Mouse (Mus musculus): ENCODE measurements around the gene Grin2c. TPM values are rescaled to one million over a fixed set of nuclear protein-coding genes. Genes with fewer than 3 reads are reported as not detected.

Gene Grin2c
- polyA plus RNA-seq, 1 experiment from 2014 or later: 0.14 TPM

DNA sequence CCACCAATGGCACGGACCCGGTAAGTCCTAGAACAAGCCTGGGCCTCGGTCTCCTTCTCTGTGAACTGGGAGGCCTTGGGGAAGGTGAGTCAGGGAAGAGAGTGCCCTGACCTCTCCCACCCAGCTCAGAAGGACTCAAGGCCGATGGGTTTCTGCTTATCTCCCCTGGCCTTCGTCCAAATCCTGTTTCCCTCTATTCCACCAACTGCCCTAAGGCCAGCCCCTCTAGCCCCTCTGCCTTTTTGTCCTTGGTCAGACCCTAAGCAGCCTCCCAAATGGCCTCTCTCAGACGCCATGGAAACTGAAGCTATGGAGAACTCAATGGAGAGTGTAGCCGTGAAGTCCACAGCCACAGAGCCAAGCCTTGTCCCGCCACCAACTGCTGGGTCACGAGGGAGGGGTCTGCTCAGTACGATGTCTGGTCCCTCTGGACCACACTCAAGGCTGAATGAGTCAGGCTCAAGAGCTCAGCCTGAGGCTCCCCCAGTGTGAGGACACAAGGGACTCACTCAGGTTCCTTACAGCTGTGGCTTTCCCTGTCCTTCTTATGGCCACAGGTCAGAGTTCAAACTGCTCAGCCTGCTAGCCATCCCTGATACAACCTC is 6.0 kb upstream of the Grin2c start:
- H3K9ac ChIP-seq (ENCODE audit: low read length): no peak overlapping the region
- no peak for ATAC-seq
- no peak overlapping the region for H3K4me3 ChIP-seq (ENCODE audit: low read depth, low read length)
- peaks cover 5% of the 10 kb centered on the region; the same call in 1 of the 2 replicates for H3K4me1 ChIP-seq (ENCODE audit: control insufficient read depth, insufficient read depth, low read length)
- WGBS: 72% methylated on average over 10 of the region's 10 CpGs
- H3K27me3 ChIP-seq (replicated peaks; ENCODE audit: control insufficient read depth, insufficient read depth, low read length): peaks cover 8% of the 10 kb centered on the region
- no peaks in the 10 kb centered on the region for H3K9me3 ChIP-seq (replicated peaks; ENCODE audit: control insufficient read depth, low read length)
- H3K27ac ChIP-seq (ENCODE audit: low read depth, low read length): no peak overlapping the region
- no peak for DNase-seq (ENCODE audit: low spot score)
- no peak overlapping the region for H3K4me2 ChIP-seq (ENCODE audit: low read length)
- H3K36me3 ChIP-seq (ENCODE audit: control insufficient read depth, insufficient read depth, low read length): peaks cover 15% of the 10 kb centered on the region; the same call in 1 of the 2 replicates

DNA sequence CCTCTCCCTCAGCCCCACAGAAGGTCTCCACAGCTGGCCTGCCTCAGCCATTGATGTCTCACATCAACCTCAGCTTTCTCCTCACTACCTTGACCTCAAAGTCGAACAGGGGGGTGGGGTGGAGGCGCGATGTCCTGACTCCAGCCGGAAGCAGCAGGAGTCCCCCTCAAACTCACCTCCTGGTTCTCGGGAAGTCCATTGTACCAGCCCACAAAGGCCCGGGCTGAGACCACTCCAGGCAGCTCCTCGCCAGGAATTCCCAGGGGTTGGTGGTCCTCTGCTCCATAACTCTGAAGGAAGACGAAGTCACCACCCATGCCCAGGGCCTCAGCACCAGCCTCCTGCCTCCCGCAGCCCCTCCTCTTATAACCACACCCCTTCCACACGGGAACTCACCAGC is 4.4 kb upstream of the Grin2c start:
- 61% methylated on average over 10 of the region's 10 CpGs for WGBS
- H3K4me2 ChIP-seq (ENCODE audit: low read length): no peak overlapping the region
- ATAC-seq (no peak), DNase-seq (ENCODE audit: low spot score) (no peak)
- H3K27me3 ChIP-seq (replicated peaks; ENCODE audit: control insufficient read depth, insufficient read depth, low read length): peaks cover 23% of the 10 kb centered on the region
- H3K9me3 ChIP-seq (replicated peaks; ENCODE audit: control insufficient read depth, low read length): no peaks in the 10 kb centered on the region
- no peak overlapping the region for H3K9ac ChIP-seq (ENCODE audit: low read length)
- H3K4me3 ChIP-seq (ENCODE audit: low read depth, low read length): no peak overlapping the region
- H3K36me3 ChIP-seq (ENCODE audit: control insufficient read depth, insufficient read depth, low read length): peaks cover 17% of the 10 kb centered on the region; the same call in 1 of the 2 replicates
- H3K4me1 ChIP-seq (ENCODE audit: control insufficient read depth, insufficient read depth, low read length): peaks cover 9% of the 10 kb centered on the region; the same call in 1 of the 2 replicates
- no peak overlapping the region for H3K27ac ChIP-seq (ENCODE audit: low read depth, low read length)

DNA sequence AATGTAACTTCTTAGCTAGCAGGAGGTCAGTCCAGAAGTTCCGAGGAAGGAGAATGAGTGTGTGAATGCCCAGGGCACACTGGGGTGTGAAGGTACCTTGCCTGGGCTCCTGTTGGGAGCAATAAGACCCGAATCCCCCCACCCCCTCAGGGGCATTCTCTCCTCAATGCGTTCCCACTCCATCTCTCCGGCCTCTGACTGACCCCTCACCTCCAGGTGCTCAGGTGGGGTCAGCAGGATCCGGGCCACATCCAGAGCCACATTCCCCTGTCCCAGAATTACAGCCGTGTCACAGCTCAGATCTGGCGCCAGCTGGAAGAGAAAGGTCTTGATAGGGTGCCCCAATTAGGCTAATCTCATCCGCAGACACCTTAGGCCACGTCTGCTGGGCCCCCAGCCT is 4.0 kb upstream of the Grin2c start:
- H3K4me1 ChIP-seq (ENCODE audit: control insufficient read depth, insufficient read depth, low read length): peaks cover 8% of the 10 kb centered on the region; the same call in 1 of the 2 replicates
- peaks cover 27% of the 10 kb centered on the region for H3K27me3 ChIP-seq (replicated peaks; ENCODE audit: control insufficient read depth, insufficient read depth, low read length)
- H3K4me3 ChIP-seq (ENCODE audit: low read depth, low read length): no peak overlapping the region
- no peak overlapping the region for H3K27ac ChIP-seq (ENCODE audit: low read depth, low read length)
- H3K9ac ChIP-seq (ENCODE audit: low read length): no peak overlapping the region
- WGBS: 82% methylated on average over 9 of the region's 9 CpGs
- H3K4me2 ChIP-seq (ENCODE audit: low read length): no peak overlapping the region
- DNase-seq (ENCODE audit: low spot score) (no peak), ATAC-seq (no peak)
- H3K9me3 ChIP-seq (replicated peaks; ENCODE audit: control insufficient read depth, low read length): no peaks in the 10 kb centered on the region
- peaks cover 17% of the 10 kb centered on the region; the same call in 1 of the 2 replicates for H3K36me3 ChIP-seq (ENCODE audit: control insufficient read depth, insufficient read depth, low read length)

DNA sequence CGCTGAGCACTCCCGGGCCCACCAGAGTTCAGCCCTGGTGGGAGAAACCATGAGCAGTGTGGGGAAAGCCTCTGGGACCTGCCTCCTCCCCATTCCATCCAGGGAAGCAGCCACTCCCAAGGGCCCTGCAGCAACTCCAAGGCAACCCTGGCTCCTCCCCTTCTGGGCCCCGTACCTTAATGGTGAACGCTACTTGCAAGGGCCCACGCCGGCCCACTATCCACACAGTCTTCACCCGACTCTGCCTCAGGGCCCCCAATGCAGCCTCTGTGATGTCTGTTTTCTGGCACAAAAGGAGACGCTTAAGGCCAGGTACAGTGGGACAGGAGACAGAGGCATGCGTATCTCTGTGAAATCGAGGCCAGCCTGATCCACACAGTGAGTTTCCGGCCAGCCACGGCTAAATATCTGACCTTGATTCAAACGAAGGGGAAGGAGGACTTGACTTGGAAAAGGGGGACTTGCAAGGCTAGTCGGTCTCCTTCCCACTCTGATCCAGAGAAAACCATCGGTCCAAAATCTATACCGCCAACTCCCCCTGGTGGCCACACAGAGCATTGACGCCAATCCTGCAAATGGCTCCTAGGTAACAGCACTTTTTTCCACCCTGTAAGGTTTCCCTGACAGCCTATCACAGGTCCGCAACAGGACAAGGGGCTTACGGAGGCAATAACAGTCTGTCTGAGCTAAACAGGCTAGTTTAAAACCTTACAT is 3.3 kb upstream of the Grin2c start:
- ATAC-seq (peak; percentile 38), DNase-seq (ENCODE audit: low spot score) (peak; percentile 88)
- Histone ChIP-seq H3K9me3 (replicated peaks; ENCODE audit: control insufficient read depth, low read length) (no peaks in the 10 kb centered on the region), H3K4me3 (ENCODE audit: low read depth, low read length) (no peak overlapping the region), H3K4me2 (ENCODE audit: low read length) (no peak overlapping the region), H3K27ac (ENCODE audit: low read depth, low read length) (no peak overlapping the region), H3K4me1 (ENCODE audit: control insufficient read depth, insufficient read depth, low read length) (peaks cover 4% of the 10 kb centered on the region; the same call in 1 of the 2 replicates), H3K27me3 (replicated peaks; ENCODE audit: control insufficient read depth, insufficient read depth, low read length) (peaks cover 35% of the 10 kb centered on the region), H3K9ac (ENCODE audit: low read length) (no peak overlapping the region), H3K36me3 (ENCODE audit: control insufficient read depth, insufficient read depth, low read length) (peaks cover 17% of the 10 kb centered on the region; the same call in 1 of the 2 replicates)
- WGBS: 32% methylated on average over 18 of the region's 19 CpGs

DNA sequence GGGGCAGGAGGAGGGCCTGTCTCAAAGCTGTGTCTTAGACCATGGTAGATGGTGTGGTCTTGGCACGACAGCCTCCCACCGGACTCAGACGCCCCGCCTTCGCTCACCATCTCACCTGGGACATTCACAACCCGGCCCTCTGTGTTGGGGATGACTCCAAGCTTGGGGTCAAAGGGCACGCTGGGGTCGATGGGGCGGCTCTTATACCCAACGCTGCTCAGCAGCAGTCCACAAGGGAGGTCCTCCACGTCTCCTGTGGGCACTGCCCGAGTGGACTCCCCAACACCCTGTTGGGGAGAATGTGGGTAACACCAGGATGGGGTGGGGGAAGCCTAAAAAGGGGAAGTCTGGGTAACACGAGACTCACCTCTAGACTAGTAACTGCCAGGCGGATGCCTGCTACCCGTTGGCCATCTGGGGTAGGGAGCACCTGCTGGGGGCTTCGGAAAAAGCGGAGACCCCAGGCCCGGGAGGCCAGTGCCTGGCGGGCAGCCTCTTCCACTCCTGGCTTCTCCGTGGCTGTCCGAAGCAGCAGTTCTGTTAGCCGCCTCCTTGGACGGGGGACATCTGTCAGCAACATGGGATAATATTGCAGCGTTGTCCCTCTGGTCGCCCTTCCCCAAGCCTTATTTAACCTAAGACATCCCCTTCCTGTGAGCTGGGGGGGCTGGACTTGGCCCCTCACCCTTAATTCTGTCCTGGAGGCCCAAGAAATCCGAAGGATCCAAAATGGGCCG is 2.5 kb upstream of the Grin2c start:
- H3K4me3 ChIP-seq (ENCODE audit: low read depth, low read length): no peak overlapping the region
- DNase-seq (ENCODE audit: low spot score) (no peak), ATAC-seq (no peak)
- H3K27me3 ChIP-seq (replicated peaks; ENCODE audit: control insufficient read depth, insufficient read depth, low read length): peaks cover 43% of the 10 kb centered on the region
- H3K27ac ChIP-seq (ENCODE audit: low read depth, low read length): no peak overlapping the region
- H3K9ac ChIP-seq (ENCODE audit: low read length): no peak overlapping the region
- H3K4me1 ChIP-seq (ENCODE audit: control insufficient read depth, insufficient read depth, low read length): peaks cover 4% of the 10 kb centered on the region; the same call in 1 of the 2 replicates
- peaks cover 17% of the 10 kb centered on the region; the same call in 1 of the 2 replicates for H3K36me3 ChIP-seq (ENCODE audit: control insufficient read depth, insufficient read depth, low read length)
- H3K4me2 ChIP-seq (ENCODE audit: low read length): no peak overlapping the region
- H3K9me3 ChIP-seq (replicated peaks; ENCODE audit: control insufficient read depth, low read length): no peaks in the 10 kb centered on the region
- WGBS: 92% methylated on average over 27 of the region's 27 CpGs

DNA sequence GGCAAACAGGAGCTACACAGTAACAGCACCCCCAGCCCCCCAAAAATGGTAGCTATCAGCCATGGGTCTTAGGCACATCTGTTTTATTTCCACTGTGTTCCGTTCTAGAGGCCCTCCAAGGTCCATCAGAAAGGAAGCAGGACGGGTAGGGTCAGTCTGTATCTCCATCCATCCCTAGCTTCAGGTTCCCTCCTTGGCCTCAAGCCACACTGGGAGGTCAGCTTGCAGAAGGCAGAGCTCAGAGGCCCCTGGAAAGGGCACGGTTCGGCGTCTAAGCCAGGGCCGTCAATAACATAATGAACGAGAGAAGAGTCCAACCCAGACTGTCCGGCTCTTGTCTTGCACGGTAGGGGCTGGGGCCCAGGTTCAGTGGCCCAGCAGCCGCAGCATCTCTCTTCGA is 915 bp upstream of the Grin2c start:
- ATAC-seq: no peak
- H3K4me2 ChIP-seq (ENCODE audit: low read length): no peak overlapping the region
- 80% methylated on average over 11 of the region's 11 CpGs for WGBS
- H3K27ac ChIP-seq (ENCODE audit: low read depth, low read length): no peak overlapping the region
- peaks cover 48% of the 10 kb centered on the region for H3K27me3 ChIP-seq (replicated peaks; ENCODE audit: control insufficient read depth, insufficient read depth, low read length)
- H3K9me3 ChIP-seq (replicated peaks; ENCODE audit: control insufficient read depth, low read length): no peaks in the 10 kb centered on the region
- H3K36me3 ChIP-seq (ENCODE audit: control insufficient read depth, insufficient read depth, low read length): peaks cover 17% of the 10 kb centered on the region; the same call in 1 of the 2 replicates
- no peak overlapping the region for H3K9ac ChIP-seq (ENCODE audit: low read length)
- no peak for DNase-seq (ENCODE audit: low spot score)
- H3K4me3 ChIP-seq (ENCODE audit: low read depth, low read length): no peak overlapping the region
- peaks cover 4% of the 10 kb centered on the region; the same call in 1 of the 2 replicates for H3K4me1 ChIP-seq (ENCODE audit: control insufficient read depth, insufficient read depth, low read length)

DNA sequence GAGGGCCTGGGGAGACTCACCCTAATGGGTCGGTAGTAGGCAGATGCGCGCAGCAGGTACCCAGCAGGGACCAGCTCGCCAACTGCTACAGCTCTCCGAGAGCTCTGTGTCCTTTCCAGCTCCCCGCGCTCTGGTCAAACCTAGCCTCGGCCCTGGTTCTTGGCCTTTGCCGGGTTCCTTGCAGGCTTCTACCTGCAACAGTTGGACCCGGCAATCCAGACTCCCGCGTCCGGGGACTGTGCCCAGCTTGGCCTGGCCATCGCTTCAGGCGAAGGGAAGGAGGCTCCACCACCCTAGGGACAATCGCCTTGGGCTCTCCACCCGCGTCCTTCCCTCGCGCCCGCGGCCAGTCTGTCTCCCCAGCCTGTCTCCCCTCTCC is 654 bp downstream of the Grin2c start:
- Histone ChIP-seq H3K27me3 (replicated peaks; ENCODE audit: control insufficient read depth, insufficient read depth, low read length) (peaks cover 54% of the 10 kb centered on the region), H3K4me3 (ENCODE audit: low read depth, low read length) (peak overlapping the region; percentile 24), H3K27ac (ENCODE audit: low read depth, low read length) (no peak overlapping the region), H3K4me2 (ENCODE audit: low read length) (peak overlapping the region; percentile 48), H3K36me3 (ENCODE audit: control insufficient read depth, insufficient read depth, low read length) (peaks cover 14% of the 10 kb centered on the region; the same call in 1 of the 2 replicates), H3K9me3 (replicated peaks; ENCODE audit: control insufficient read depth, low read length) (no peaks in the 10 kb centered on the region), H3K4me1 (ENCODE audit: control insufficient read depth, insufficient read depth, low read length) (peaks cover 4% of the 10 kb centered on the region; the same call in 1 of the 2 replicates), H3K9ac (ENCODE audit: low read length) (no peak overlapping the region)
- ATAC-seq: no peak
- DNase-seq (ENCODE audit: low spot score): no peak
- WGBS: 2% methylated on average over 20 of the region's 22 CpGs

DNA sequence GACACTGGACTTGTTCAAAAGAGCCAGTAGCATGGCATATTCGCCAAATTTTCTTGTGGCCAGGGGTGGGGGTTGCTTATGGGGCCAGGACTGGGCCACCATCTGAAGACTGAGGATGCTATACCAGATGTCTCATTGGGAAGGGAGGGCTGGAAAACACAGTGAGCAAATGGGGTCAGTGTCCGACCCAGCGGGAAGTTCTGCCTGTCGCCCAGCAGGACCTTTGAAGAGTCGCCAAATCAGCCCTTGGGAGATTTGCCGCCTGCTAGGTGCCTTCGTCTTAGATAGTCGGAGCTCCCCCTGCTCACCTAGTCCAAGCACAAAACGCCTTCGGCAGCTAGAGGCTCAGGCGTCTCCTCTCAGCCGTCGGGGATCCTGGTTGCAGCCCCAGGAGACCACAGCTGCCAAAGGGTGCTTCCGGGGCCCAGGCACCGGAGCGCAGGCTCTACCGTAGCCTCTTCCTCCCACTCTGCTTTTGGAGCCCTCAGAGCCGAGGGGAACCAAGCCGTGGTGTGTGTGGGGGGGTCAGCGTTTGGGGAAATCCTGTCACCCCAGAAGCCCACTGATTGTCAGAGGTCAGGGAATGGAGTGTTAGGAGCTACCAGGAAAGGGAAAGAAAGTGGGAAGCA is 1.2 kb downstream of the Grin2c start:
- DNase-seq (ENCODE audit: low spot score): no peak
- Histone ChIP-seq H3K9me3 (replicated peaks; ENCODE audit: control insufficient read depth, low read length) (no peaks in the 10 kb centered on the region), H3K4me2 (ENCODE audit: low read length) (peak overlapping the region; percentile 48; the same call in 1 of the 2 replicates), H3K27ac (ENCODE audit: low read depth, low read length) (no peak overlapping the region), H3K36me3 (ENCODE audit: control insufficient read depth, insufficient read depth, low read length) (peaks cover 14% of the 10 kb centered on the region; the same call in 1 of the 2 replicates), H3K9ac (ENCODE audit: low read length) (no peak overlapping the region), H3K27me3 (replicated peaks; ENCODE audit: control insufficient read depth, insufficient read depth, low read length) (peaks cover 59% of the 10 kb centered on the region), H3K4me3 (ENCODE audit: low read depth, low read length) (peak overlapping the region; percentile 24; the same call in 1 of the 2 replicates), H3K4me1 (ENCODE audit: control insufficient read depth, insufficient read depth, low read length) (peaks cover 4% of the 10 kb centered on the region; the same call in 1 of the 2 replicates)
- ATAC-seq: no peak
- WGBS: 4% methylated on average over 20 of the region's 20 CpGs
